Mouse (Mus musculus): ENCODE measurements around the gene Rps6kl1. TPM values are rescaled to one million over a fixed set of nuclear protein-coding genes. Genes with fewer than 3 reads are reported as not detected.

The Rps6kl1 gene
- total and polyA plus RNA-seq, 3 experiments, result 0.21 to 0.86 (median 0.36) TPM

DNA sequence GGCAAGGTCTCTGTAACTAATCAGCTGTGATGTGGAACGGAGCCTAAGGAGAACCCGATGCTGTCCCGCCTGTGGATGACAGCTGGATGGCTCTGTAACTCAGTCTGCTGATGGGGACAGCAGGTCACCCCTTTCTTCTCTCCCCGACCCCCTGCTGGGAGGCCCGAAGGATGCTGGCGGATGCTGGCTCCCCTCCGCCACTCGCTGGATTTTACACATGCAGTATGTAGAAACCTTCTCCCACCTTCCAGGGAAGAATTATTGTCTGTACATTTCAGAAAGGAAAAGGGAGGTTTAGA is 31.2 kb upstream of the Rps6kl1 start:
- Histone ChIP-seq H3K79me2 (replicated peaks; ENCODE audit: control insufficient read depth, extremely low read depth, insufficient read depth, poor library complexity, severe bottlenecking) (no peaks in the 10 kb centered on the region), H3K27ac (ENCODE audit: insufficient read depth, low read depth) (no peak overlapping the region), H3K4me1 (ENCODE audit: control insufficient read depth in 1 of 2, insufficient read depth in 2 of 2) (peaks cover 6 to 9% of the 10 kb centered on the region in 2 experiments; a peak in 3 of 4 replicates), H3K36me3 (replicated peaks in 1 of 2; ENCODE audit: control insufficient read depth in 1 of 2, insufficient read depth in 1 of 2, low read length in 1 of 2) (no peaks in the 10 kb centered on the region), H3K4me2 (ENCODE audit: insufficient read depth, low read depth, poor library complexity, severe bottlenecking) (no peak overlapping the region), H3K4me3 (replicated peaks in 1 of 3; ENCODE audit: low read depth in 2 of 3, low read length in 2 of 3, poor library complexity in 1 of 3) (no peak overlapping the region), H3K9me3 (replicated peaks; ENCODE audit: low read length) (no peaks in the 10 kb centered on the region), H3K9ac (ENCODE audit: insufficient read depth, low read depth) (no peak overlapping the region), H3K27me3 (replicated peaks) (peaks cover 76% of the 10 kb centered on the region)
- DNase-seq (ENCODE audit: extremely low read depth), result no peak
- in situ Hi-C loops (cut with MboI; ENCODE audit: low pct_ligation_motif_present, low pct_unique_long_range_greater_than_20kb, low sequenced_read_pairs), result no loop called here
- no peak for TF ChIP-seq UBTF (IDR thresholded peaks at IDR 0.05; ENCODE audit: low read depth, low read length)
- TF ChIP-seq TCF12 (IDR thresholded peaks at IDR 0.05; ENCODE audit: low read depth, low read length), result no peak
- no peak for TF ChIP-seq MAX (IDR thresholded peaks at IDR 0.05; ENCODE audit: low read length)
- dilution Hi-C loops (cut with MboI; ENCODE audit: extremely low pct_ligation_motif_present, extremely low pct_unique_long_range_greater_than_20kb, low sequenced_read_pairs), result no loop called here

DNA sequence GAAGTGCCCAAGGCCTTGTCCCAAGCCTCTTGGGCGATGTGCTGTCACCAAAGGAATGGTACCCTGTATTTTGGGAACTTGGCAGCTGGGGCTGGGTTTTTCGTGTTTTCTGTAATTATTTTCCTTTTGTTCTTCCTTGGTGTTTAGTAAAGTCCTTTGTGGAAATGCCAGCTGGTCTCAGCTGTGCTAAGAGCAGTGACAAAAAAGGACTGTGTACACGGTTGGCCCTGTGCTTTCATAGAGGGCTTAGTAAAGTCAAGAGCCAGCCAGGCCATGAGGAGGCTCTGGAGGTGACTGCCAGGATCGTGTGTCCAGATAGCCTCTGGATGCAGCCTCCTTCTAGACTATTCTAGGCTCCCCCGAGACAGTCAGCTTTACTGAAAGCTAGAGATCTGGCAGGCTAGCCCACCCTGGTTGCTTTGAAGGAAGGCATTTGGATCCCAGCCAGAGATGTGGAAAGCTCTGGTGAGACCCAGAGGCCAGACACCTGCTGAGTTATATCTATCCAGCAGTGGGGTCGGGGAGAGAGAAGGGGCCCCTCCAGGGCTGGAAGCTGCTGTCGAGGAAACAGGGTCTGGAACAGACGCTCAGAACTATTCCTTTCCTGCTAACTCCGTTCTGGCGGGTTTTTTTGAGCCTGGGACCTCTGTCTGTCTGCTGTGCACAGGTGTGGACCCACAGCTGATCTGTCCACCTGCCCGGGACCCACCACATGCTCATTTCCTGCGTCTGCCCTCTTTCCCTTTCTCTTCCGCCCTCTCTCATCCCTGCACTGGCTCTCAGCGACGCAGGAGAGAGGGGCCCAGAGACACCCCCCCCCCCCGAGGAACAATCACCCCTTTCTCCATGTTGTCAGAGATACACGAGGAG is 30.6 kb upstream of the Rps6kl1 start:
- Histone ChIP-seq H3K4me2 (ENCODE audit: insufficient read depth, low read depth, poor library complexity, severe bottlenecking) (no peak overlapping the region), H3K4me3 (replicated peaks in 1 of 3; ENCODE audit: low read depth in 2 of 3, low read length in 2 of 3, poor library complexity in 1 of 3) (no peak overlapping the region), H3K9me3 (replicated peaks; ENCODE audit: low read length) (no peaks in the 10 kb centered on the region), H3K9ac (ENCODE audit: insufficient read depth, low read depth) (no peak overlapping the region), H3K79me2 (replicated peaks; ENCODE audit: control insufficient read depth, extremely low read depth, insufficient read depth, poor library complexity, severe bottlenecking) (no peaks in the 10 kb centered on the region), H3K4me1 (ENCODE audit: control insufficient read depth in 1 of 2, insufficient read depth in 2 of 2) (peaks cover 10 to 14% of the 10 kb centered on the region in 2 experiments), H3K27me3 (replicated peaks) (peaks cover 82% of the 10 kb centered on the region), H3K36me3 (replicated peaks in 1 of 2; ENCODE audit: control insufficient read depth in 1 of 2, insufficient read depth in 1 of 2, low read length in 1 of 2) (no peaks in the 10 kb centered on the region), H3K27ac (ENCODE audit: insufficient read depth, low read depth) (no peak overlapping the region)
- DNase-seq (ENCODE audit: extremely low read depth), result no peak
- in situ Hi-C loops (cut with MboI; ENCODE audit: low pct_ligation_motif_present, low pct_unique_long_range_greater_than_20kb, low sequenced_read_pairs) (no loop called here), dilution Hi-C loops (cut with MboI; ENCODE audit: extremely low pct_ligation_motif_present, extremely low pct_unique_long_range_greater_than_20kb, low sequenced_read_pairs) (no loop called here)
- TF ChIP-seq POLR2AphosphoS2 (IDR thresholded peaks at IDR 0.05; ENCODE audit: low read depth, low read length) (no peak), TBP (conservative IDR thresholded peaks at IDR 0.05; ENCODE audit: low read depth, low read length) (no peak), MXI1 (IDR thresholded peaks at IDR 0.05; ENCODE audit: low read depth, low read length) (no peak)

DNA sequence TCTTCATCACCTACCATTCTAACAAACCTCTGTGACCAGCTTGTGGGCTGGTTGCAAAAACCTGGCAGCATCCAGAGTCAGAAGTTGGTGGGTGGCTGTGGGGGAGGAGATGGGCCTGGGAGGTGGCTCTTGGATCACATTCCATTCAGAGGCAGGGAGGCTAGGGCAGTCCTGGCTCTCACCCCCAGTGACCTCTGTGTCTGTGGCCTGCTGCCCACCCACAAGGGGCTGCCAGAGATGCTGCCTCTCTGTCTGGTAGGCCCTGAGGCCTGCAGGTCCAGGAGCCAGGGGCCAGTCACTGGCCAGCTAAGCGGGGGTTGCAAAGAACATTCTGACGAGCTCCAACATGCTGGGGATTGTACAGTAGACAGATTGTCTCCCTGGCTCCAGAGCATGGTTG is 27.2 kb upstream of the Rps6kl1 start:
- dilution Hi-C loops (cut with MboI; ENCODE audit: extremely low pct_ligation_motif_present, extremely low pct_unique_long_range_greater_than_20kb, low sequenced_read_pairs), result no loop called here

More for the DNA sequence above, 27.2 kb upstream of the Rps6kl1 start:
- no peaks in the 10 kb centered on the region for H3K36me3 ChIP-seq (replicated peaks in 1 of 2; ENCODE audit: control insufficient read depth in 1 of 2, insufficient read depth in 1 of 2, low read length in 1 of 2)
- no peak overlapping the region for H3K9ac ChIP-seq (ENCODE audit: insufficient read depth, low read depth)
- no peaks in the 10 kb centered on the region for H3K9me3 ChIP-seq (replicated peaks; ENCODE audit: low read length)
- in situ Hi-C loops (cut with MboI; ENCODE audit: low pct_ligation_motif_present, low pct_unique_long_range_greater_than_20kb, low sequenced_read_pairs), result no loop called here
- H3K79me2 ChIP-seq (replicated peaks; ENCODE audit: control insufficient read depth, extremely low read depth, insufficient read depth, poor library complexity, severe bottlenecking), result no peaks in the 10 kb centered on the region
- DNase-seq (ENCODE audit: extremely low read depth), result no peak
- H3K4me2 ChIP-seq (ENCODE audit: insufficient read depth, low read depth, poor library complexity, severe bottlenecking), result no peak overlapping the region
- no peak for TF ChIP-seq ZNF384 (IDR thresholded peaks at IDR 0.05; ENCODE audit: low read depth, low read length)
- no peak for TF ChIP-seq ZKSCAN1 (IDR thresholded peaks at IDR 0.05; ENCODE audit: borderline replicate concordance, low read depth, low read length)
- no peak for TF ChIP-seq ZC3H11A (IDR thresholded peaks at IDR 0.05; ENCODE audit: low read depth, low read length)
- TF ChIP-seq SIN3A (IDR thresholded peaks at IDR 0.05; ENCODE audit: low read length), result no peak
- no peak for TF ChIP-seq BHLHE40 (IDR thresholded peaks at IDR 0.05; ENCODE audit: low read depth, low read length)
- TF ChIP-seq NELFE (IDR thresholded peaks at IDR 0.05; ENCODE audit: low read depth, low read length), result no peak
- no peak for TF ChIP-seq UBTF (IDR thresholded peaks at IDR 0.05; ENCODE audit: low read depth, low read length)
- TF ChIP-seq JUN (IDR thresholded peaks at IDR 0.05; ENCODE audit: insufficient read depth, low read depth, low read length), result no peak
- peaks cover 10 to 19% of the 10 kb centered on the region in 2 experiments for H3K4me1 ChIP-seq (ENCODE audit: control insufficient read depth in 1 of 2, insufficient read depth in 2 of 2)
- no peak overlapping the region for H3K27ac ChIP-seq (ENCODE audit: insufficient read depth, low read depth)
- peaks cover 89% of the 10 kb centered on the region for H3K27me3 ChIP-seq (replicated peaks)
- no peak overlapping the region for H3K4me3 ChIP-seq (replicated peaks in 1 of 3; ENCODE audit: low read depth in 2 of 3, low read length in 2 of 3, poor library complexity in 1 of 3)
